10 mouse cellular contexts compared by ENCODE assay signal in genomic region chr8:124192976-124193375, GRCm38 (mm10). TPM values are rescaled to one million over a fixed set of nuclear protein-coding genes. Genes with fewer than 3 reads are reported as not detected.
DNase-seq lines count a peak whose midpoint lies in the region; ATAC-seq and TF ChIP-seq lines count a peak whose summit lies in the region.
"Had no signal": no experiment of that assay in that cellular context is flagged by ENCODE, and none has a peak within 500 bp of the region (broad histone marks: within the 10 kb centered on the region; RNA-seq: fewer than 3 reads in every experiment).

No protein-coding gene starts in this region.

- H3K27me3 ChIP-seq in lung, embryonic 14.5 days (ENCODE audit: insufficient read depth, low read length), result no peaks in the 10 kb centered on the region; the same call in 1 of the 2 replicates
- H3K27me3 ChIP-seq in midbrain, embryonic 15.5 days (replicated peaks), result no peaks in the 10 kb centered on the region
- H3K27me3 ChIP-seq: neural tube, embryonic 15.5 days had no signal

- intact Hi-C loops in gastrocnemius, postnatal 36 days (cut with DNase I), result no loop called here

- ATAC-seq in lung, embryonic 14.5 days (ENCODE audit: insufficient read depth), result no peak
- ATAC-seq in midbrain, embryonic 15.5 days (replicated peaks), result no peak
- ATAC-seq in monocyte, adult 5-6 weeks (replicated peaks; ENCODE audit: insufficient number of reproducible peaks, low FRiP score, low TSS enrichment, poor library complexity, severe bottlenecking), result no peak

- H3K4me2 ChIP-seq in lung, embryonic 14.5 days, result no peak overlapping the region
- no peak overlapping the region for H3K4me2 ChIP-seq in midbrain, embryonic 15.5 days
- H3K4me2 ChIP-seq: neural tube, embryonic 15.5 days had no signal

- no peak overlapping the region for H3K9ac ChIP-seq in lung, embryonic 14.5 days
- no peak overlapping the region for H3K9ac ChIP-seq in midbrain, embryonic 15.5 days
- H3K9ac ChIP-seq: neural tube, embryonic 15.5 days had no signal

- TF ChIP-seq CTCF in lung, embryonic 14.5 days (IDR thresholded peaks at IDR 0.05; ENCODE audit: low read depth), result no peak

- H3K4me1 ChIP-seq in lung, embryonic 14.5 days (ENCODE audit: insufficient read depth), result peaks cover 9% of the 10 kb centered on the region; the same call in 1 of the 2 replicates
- H3K4me1 ChIP-seq in midbrain, embryonic 15.5 days, result peaks cover 4% of the 10 kb centered on the region; the same call in 1 of the 2 replicates

- H3K9me3 ChIP-seq in lung, embryonic 14.5 days (ENCODE audit: low read depth, low read length), result no peaks in the 10 kb centered on the region
- H3K9me3 ChIP-seq in midbrain, embryonic 15.5 days, result no peaks in the 10 kb centered on the region
- H3K9me3 ChIP-seq: neural tube, embryonic 15.5 days had no signal

- H3K27ac ChIP-seq in lung, embryonic 14.5 days (ENCODE audit: low read depth), result no peak overlapping the region
- H3K27ac ChIP-seq in midbrain, embryonic 15.5 days, result no peak overlapping the region
- H3K27ac ChIP-seq: neural tube, embryonic 15.5 days had no signal

- H3K4me3 ChIP-seq in lung, embryonic 14.5 days (ENCODE audit: low read depth, low read length), result no peak overlapping the region
- H3K4me3 ChIP-seq in midbrain, embryonic 15.5 days, result no peak overlapping the region
- H3K4me3 ChIP-seq: neural tube, embryonic 15.5 days had no signal

- peak; percentile 26 for DNase-seq in kidney, postnatal 10 days
- no peak for DNase-seq in kidney, adult 18-20 months
- DNase-seq in adrenal gland, adult 2 months, result peak; percentile 89
- DNase-seq in gastrocnemius, postnatal 36 days, result peak; percentile 64
- DNase-seq in lung, embryonic 14.5 days, result peak; percentile 23
- no peak for DNase-seq in spleen, postnatal 10 days (ENCODE audit: low spot score in 2 of 2)

- 70% methylated on average over 10 of the region's 10 CpGs for WGBS in lung, embryonic 14.5 days
- 91% methylated on average over 10 of the region's 10 CpGs for WGBS in midbrain, embryonic 15.5 days

- H3K36me3 ChIP-seq in lung, embryonic 14.5 days (ENCODE audit: insufficient read depth), result no peaks in the 10 kb centered on the region
- H3K36me3 ChIP-seq in midbrain, embryonic 15.5 days (replicated peaks), result no peaks in the 10 kb centered on the region
- H3K36me3 ChIP-seq: G1E; neural tube, embryonic 15.5 days had no signal

RNA-seq across cellular contexts. Expression of gene Galnt2, which starts 38.2 kb away (rescaled TPM):
- total RNA-seq in adrenal gland, adult 2 months (2021), result 10 to 100 TPM; 46.9 to 64.0 TPM
- 11.1 and 11.4 TPM in 2 replicates for polyA plus RNA-seq in adrenal gland, adult 2 months (2012; rRNA removed)
- total RNA-seq in gastrocnemius, postnatal 36 days (2021), result 10 to 100 TPM; 32.5 to 35.6 TPM
- polyA plus RNA-seq in lung, embryonic 14.5 days (2014; fragmentation: Nextera tagmentation; extraction: Ambion mirVana), result 66.8 and 67.2 TPM in 2 replicates
- polyA plus RNA-seq in midbrain, embryonic 15.5 days (2015; fragmentation: Nextera tagmentation; extraction: Ambion mirVana), result 67.4 and 78.1 TPM in 2 replicates
- total RNA-seq in monocyte, adult 5-6 weeks (2017), result 39.5 to 77.2 TPM (median 42.9 TPM) in 3 replicates
- total RNA-seq: G1E had no signal
- polyA plus RNA-seq: G1E had no signal

Comparison
In these comparisons a context has a peak if more than half of its experiments do, and no peak if none do; other contexts are left out.
1. DNase-seq: peak in kidney, postnatal 10 days (single experiment), adrenal gland, adult 2 months (single experiment), gastrocnemius, postnatal 36 days (2 of 2) and lung, embryonic 14.5 days (single experiment); none in kidney, adult 18-20 months (single experiment) and spleen, postnatal 10 days (0 of 2).